Mouse (Mus musculus): Measurements from ENCODE around the gene Mttp.

- no peak for TF ChIP-seq POLR2A (IDR thresholded peaks at IDR 0.05; ENCODE audit: low read depth, low read length)
- TF ChIP-seq CTCF (IDR thresholded peaks at IDR 0.05; ENCODE audit: extremely low read depth, insufficient read depth, insufficient read length, insufficient replicate concordance): no peak
These were observed 10.9 kb downstream of the Mttp start for GRCm38 (mm10) chr3:138133916-138134315.
